Mouse (Mus musculus) kidney, adult 2 months (tissue): Measurements from ENCODE around the gene Zc3hc1. TPM values are rescaled to one million over a fixed set of nuclear protein-coding genes. Genes with fewer than 3 reads are reported as not detected.

Source experiments
- DNase-seq: peaks from one replicate; pipeline ENCODE4 v3.0.0; 2021
- H3K27ac ChIP-seq: fragments of 200-500 bp; 2 replicates; pipeline ENCODE4 v1.5.1; 2012; ENCODE audit warnings: low read depth, low read length, control low read depth, inconsistent platforms; ENCODE audit not compliant: insufficient read depth
- H3K27me3 ChIP-seq: fragments of 200-500 bp; replicated peaks from 2 replicates; pipeline ENCODE4 v1.6.1; 2012; ENCODE audit warnings: mild to moderate bottlenecking, moderate library complexity, low read length, inconsistent platforms; ENCODE audit not compliant: control insufficient read depth, insufficient read depth
- H3K36me3 ChIP-seq: fragments of 200-500 bp; 2 replicates; pipeline ENCODE4 v1.6.1; 2012; ENCODE audit warnings: mild to moderate bottlenecking, moderate library complexity, low read length, inconsistent platforms; ENCODE audit not compliant: control insufficient read depth, insufficient read depth
- H3K4me1 ChIP-seq: fragments of 200-500 bp; 2 replicates; pipeline ENCODE4 v1.6.1; 2011; ENCODE audit warnings: low read length; ENCODE audit not compliant: control insufficient read depth, insufficient read depth
- H3K4me3 ChIP-seq: fragments of 200-500 bp; 2 replicates; pipeline ENCODE4 v1.5.1; 2011; ENCODE audit warnings: mild to moderate bottlenecking, low read depth, low read length, control low read depth; ENCODE audit not compliant: insufficient read depth
- CTCF ChIP-seq: fragments of 200-500 bp; conservative IDR thresholded peaks from 2 replicates; pipeline ENCODE4 v1.5.1; 2011; ENCODE audit warnings: low read depth, mild to moderate bottlenecking, control low read depth, low read length, moderate library complexity, mixed read lengths; ENCODE audit not compliant: insufficient read depth, insufficient read length
- POLR2A ChIP-seq: fragments of 200-500 bp; IDR thresholded peaks from one replicate; pipeline ENCODE4 v1.6.1; 2011; ENCODE audit warnings: low read depth, low read length, control low read depth
- WGBS: fragments of 180-500 bp; shearing (Covaris S2); methylation state at CpG from one replicate; pipeline ENCODE4 v1.1.7; 2018; 5-methylcytosine and 5-hydroxymethylcytosine counted together
- polyA plus RNA-seq: library from polyadenylated mRNA; depleted of rRNA; stranded (reverse); fragments of >200 nt; gene quantifications from 2 replicates; pipeline ENCODE4 v1.2.3, GENCODE M21; 2012

Zc3hc1 gene
- polyA plus RNA-seq, 1 experiment: 12.0 TPM

GRCm38 (mm10) chr6:30344032-30344431 is 46.8 kb downstream of the Zc3hc1 start:
- Histone ChIP-seq H3K27me3 (no peaks in the 10 kb centered on the region), H3K27ac (no peak overlapping the region), H3K4me3 (no peak overlapping the region), H3K36me3 (no peaks in the 10 kb centered on the region), H3K4me1 (no peaks in the 10 kb centered on the region)
- DNase-seq: no peak
- TF ChIP-seq POLR2A: no peak
- TF ChIP-seq CTCF: no peak
- 42% methylated on average over 6 of the region's 6 CpGs for WGBS

GRCm38 (mm10) chr6:30340231-30340873 is 50.5 kb downstream of the Zc3hc1 start:
- no peak overlapping the region for H3K4me3 ChIP-seq
- no peak for DNase-seq
- WGBS: 85% methylated on average over 4 of the region's 4 CpGs
- H3K27ac ChIP-seq: no peak overlapping the region
- no peaks in the 10 kb centered on the region for H3K27me3 ChIP-seq
- no peak for TF ChIP-seq POLR2A
- no peak for TF ChIP-seq CTCF
- H3K4me1 ChIP-seq: no peaks in the 10 kb centered on the region
- H3K36me3 ChIP-seq: no peaks in the 10 kb centered on the region

- no peak overlapping the region for H3K27ac ChIP-seq
- no peaks in the 10 kb centered on the region for H3K27me3 ChIP-seq
- no peaks in the 10 kb centered on the region for H3K36me3 ChIP-seq
- no peak overlapping the region for H3K4me3 ChIP-seq
- DNase-seq: peak; percentile 90
- WGBS: 17% methylated on average over 5 of the region's 5 CpGs
- TF ChIP-seq CTCF: peak; percentile 23; the same call in 1 of the 2 replicates
- TF ChIP-seq POLR2A: no peak
- H3K4me1 ChIP-seq: no peaks in the 10 kb centered on the region
Measured at GRCm38 (mm10) chr6:30336912-30337311, 53.9 kb downstream of the Zc3hc1 start.

- no peak for TF ChIP-seq CTCF
- TF ChIP-seq POLR2A: no peak
- H3K27ac ChIP-seq: no peak overlapping the region
- WGBS: 52% methylated on average over 4 of the region's 4 CpGs
- no peaks in the 10 kb centered on the region for H3K4me1 ChIP-seq
- DNase-seq: peak; percentile 24
- H3K4me3 ChIP-seq: no peak overlapping the region
- no peaks in the 10 kb centered on the region for H3K27me3 ChIP-seq
- no peaks in the 10 kb centered on the region for H3K36me3 ChIP-seq
Measured at GRCm38 (mm10) chr6:30332262-30332661, 58.6 kb downstream of the Zc3hc1 start.

GRCm38 (mm10) chr6:30330706-30331105 is 60.1 kb downstream of the Zc3hc1 start:
- Histone ChIP-seq H3K4me1 (no peaks in the 10 kb centered on the region), H3K4me3 (no peak overlapping the region), H3K36me3 (no peaks in the 10 kb centered on the region), H3K27me3 (no peaks in the 10 kb centered on the region), H3K27ac (no peak overlapping the region)
- 76% methylated on average over 5 of the region's 5 CpGs for WGBS
- TF ChIP-seq CTCF (no peak), POLR2A (no peak)
- DNase-seq: no peak

GRCm38 (mm10) chr6:30325932-30326501 is 64.8 kb downstream of the Zc3hc1 start:
- H3K4me1 ChIP-seq: no peaks in the 10 kb centered on the region
- no peaks in the 10 kb centered on the region for H3K36me3 ChIP-seq
- TF ChIP-seq POLR2A (no peak), CTCF (no peak)
- H3K27ac ChIP-seq: no peak overlapping the region
- H3K4me3 ChIP-seq: no peak overlapping the region
- no peaks in the 10 kb centered on the region for H3K27me3 ChIP-seq
- WGBS: 47% methylated on average over 3 of the region's 4 CpGs
- no peak for DNase-seq

GRCm38 (mm10) chr6:30321002-30321401 is 69.8 kb downstream of the Zc3hc1 start:
- no peak for DNase-seq
- Histone ChIP-seq H3K27me3 (no peaks in the 10 kb centered on the region), H3K4me1 (no peaks in the 10 kb centered on the region), H3K36me3 (no peaks in the 10 kb centered on the region), H3K4me3 (no peak overlapping the region), H3K27ac (no peak overlapping the region)
- 66% methylated on average over 4 of the region's 4 CpGs for WGBS
- TF ChIP-seq CTCF (no peak), POLR2A (no peak)
